Mouse (Mus musculus) spleen, adult 12 weeks (tissue): Measurements from ENCODE around the gene Pygo1.

Source experiments
- DNase-seq: peaks from one replicate; pipeline ENCODE4 v3.0.0; 2022; ENCODE audit warnings: low spot score

Gene Pygo1

DNA sequence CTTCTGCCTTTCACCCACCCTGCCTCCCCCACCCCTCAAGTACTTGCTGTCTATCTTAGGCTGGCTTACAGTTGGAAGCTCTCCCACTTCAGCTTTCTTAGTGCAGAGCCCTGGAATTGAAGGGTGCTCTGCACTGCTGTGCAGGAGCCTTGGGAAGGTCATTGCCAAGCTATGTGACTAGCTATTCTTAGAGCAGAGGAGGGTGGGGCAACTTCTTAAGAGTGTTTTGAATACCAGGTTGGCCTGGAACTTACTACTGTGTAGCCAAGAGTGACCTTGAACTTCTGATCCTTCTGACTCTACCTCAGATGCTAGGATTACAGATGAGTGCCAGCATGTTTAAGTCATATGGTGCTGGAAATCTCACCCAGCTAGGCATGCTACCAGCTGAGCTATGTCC is 70.7 kb downstream of the Pygo1 start:
- no peak for DNase-seq

DNA sequence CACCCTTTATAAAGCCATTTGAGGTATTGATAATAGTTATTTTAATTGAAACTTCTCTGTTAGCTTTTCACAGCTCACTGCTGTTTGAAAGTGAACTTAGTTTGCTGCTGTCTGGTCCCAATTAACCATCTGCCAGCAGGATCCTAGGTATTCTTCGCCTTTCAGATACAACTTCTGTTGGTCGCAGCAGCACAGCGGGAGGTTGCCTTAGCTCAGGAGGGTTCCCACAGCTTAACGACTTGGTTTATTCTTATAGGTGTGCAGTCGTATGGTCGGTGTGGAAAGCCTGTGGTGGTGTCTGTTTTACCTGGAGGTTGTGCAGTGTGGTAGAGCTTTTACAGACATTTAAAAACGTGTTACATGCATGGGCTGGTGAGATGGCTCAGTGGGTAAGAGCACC is 71.4 kb downstream of the Pygo1 start:
- no peak for DNase-seq

DNA sequence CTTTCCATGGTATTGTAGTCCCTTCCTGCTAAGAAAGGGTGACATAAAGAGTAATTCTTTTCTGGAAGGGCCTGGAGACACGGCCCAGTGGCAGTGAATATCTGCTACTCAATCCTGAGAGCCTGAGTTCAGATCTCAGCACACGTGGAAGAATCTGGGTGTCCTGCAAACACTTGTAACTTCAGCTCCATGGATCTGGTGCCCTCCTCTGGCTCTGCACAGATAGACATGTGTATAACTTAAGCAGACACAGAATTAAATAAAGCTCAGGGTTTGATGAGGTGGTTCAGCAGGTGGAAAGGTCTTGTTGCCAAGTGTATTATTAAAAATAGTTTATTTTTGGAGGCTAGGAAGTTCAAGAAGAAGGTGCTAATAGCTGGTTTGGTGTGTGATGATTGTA is 75.0 kb downstream of the Pygo1 start:
- no peak for DNase-seq

DNA sequence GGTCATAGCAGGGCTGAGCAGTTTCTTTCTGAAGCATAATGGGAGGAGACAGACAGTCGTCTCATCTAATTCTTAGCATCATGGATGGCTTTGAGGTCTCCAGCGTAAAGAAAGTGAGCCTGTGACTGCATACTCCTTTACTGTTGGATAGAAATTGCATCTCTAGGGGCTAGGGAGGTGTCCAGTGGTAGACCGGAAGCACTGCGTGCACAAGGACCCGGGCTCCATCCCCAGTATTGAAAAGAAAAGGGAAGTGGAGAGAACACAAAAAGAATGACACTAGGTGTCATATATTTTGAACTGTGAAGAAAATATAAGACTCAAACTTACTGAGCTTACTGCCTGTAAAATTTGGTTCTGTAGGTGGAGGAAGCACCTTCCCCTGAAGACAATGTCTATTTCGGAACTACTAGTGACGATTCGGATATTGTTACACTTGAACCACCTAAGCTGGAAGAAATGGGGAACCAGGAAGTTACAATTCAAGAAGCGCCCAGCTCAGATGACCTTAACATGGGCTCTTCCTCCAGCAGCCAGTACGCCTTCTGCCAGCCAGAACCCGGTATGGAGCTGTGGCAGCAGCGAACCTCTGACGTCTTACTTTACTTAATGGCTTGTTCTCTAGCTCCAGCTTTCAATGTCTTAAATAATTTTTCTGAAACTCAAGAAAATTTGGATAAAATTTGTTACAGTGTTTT is 76.0 kb downstream of the Pygo1 start:
- DNase-seq = no peak
